ENCODE assay signal across 10 mouse cellular contexts in the genomic region with DNA sequence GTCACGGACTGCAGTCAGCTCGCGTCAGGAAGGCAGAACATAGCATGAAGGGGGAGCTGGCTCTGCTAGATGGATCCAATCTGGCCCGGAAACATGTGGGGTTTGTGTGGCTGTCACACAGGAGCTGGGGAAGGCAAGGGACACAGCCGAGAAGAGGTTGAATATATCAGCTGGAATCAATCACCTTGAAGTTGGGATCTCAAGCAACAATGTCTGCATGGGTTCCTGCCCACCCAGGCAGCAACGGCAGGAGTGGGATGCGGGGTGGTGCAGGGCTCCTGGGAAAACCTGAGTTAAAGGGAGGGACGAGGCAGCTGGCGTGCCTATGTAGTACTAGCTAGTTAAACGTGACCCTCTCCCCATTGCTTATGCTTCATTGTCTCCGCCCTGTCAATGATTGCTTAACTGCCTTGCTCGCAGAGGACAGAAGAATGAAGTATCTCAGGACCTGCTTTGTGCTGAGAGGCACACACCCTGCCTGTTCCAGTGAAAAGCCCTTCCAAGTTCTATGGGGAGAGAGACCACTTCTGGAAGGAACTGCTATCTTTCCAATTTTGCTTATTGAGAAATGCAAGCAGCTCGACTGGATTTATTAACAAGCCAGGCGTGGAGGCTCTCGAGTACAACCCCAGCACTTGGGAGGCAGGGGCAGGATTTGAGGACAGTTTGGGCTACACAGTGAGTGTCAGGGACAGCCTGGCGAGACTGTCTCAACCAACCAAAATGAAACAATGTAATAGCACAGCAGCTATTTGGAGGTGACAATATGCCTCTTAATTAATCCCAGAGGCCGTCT. TPM values are rescaled to one million over a fixed set of nuclear protein-coding genes. Genes with fewer than 3 reads are reported as not detected.
A peak's percentile ranks its signal among the peaks of the same experiment; 100 is the strongest.
DNase-seq lines count a peak whose midpoint lies in the region; ATAC-seq and TF ChIP-seq lines count a peak whose summit lies in the region.
"Had no signal": no experiment of that assay in that cellular context is flagged by ENCODE, and none has a peak within 500 bp of the region (broad histone marks: within the 10 kb centered on the region; RNA-seq: fewer than 3 reads in every experiment).

No protein-coding gene starts in this region.

- WGBS in midbrain, embryonic 11.5 days, result 68% methylated on average over 17 of the region's 17 CpGs
- WGBS in midbrain, postnatal 0 days, result 66% methylated on average over 17 of the region's 17 CpGs
- 51% methylated on average over 17 of the region's 17 CpGs for WGBS in hindbrain, embryonic 11.5 days
- WGBS in stomach, embryonic 15.5 days, result 28% methylated on average over 17 of the region's 17 CpGs

- no peak for TF ChIP-seq CTCF in midbrain, postnatal 0 days (IDR thresholded peaks at IDR 0.05)

- H3K4me2 ChIP-seq in midbrain, embryonic 11.5 days, result no peak overlapping the region
- H3K4me2 ChIP-seq in midbrain, postnatal 0 days (ENCODE audit: low read depth, low read length, poor library complexity, severe bottlenecking), result no peak overlapping the region
- H3K4me2 ChIP-seq in hindbrain, embryonic 11.5 days (replicated peaks; ENCODE audit: low read depth, low read length), result no peak overlapping the region
- H3K4me2 ChIP-seq in stomach, embryonic 15.5 days, result peak overlapping the region; percentile 43

- no peaks in the 10 kb centered on the region for H3K9me3 ChIP-seq in midbrain, embryonic 11.5 days (ENCODE audit: control insufficient read depth, low read length)
- no peaks in the 10 kb centered on the region for H3K9me3 ChIP-seq in midbrain, postnatal 0 days (ENCODE audit: low read length)
- no peaks in the 10 kb centered on the region for H3K9me3 ChIP-seq in hindbrain, embryonic 11.5 days (ENCODE audit: control insufficient read depth, low read length)
- no peaks in the 10 kb centered on the region for H3K9me3 ChIP-seq in stomach, embryonic 15.5 days

- H3K36me3 ChIP-seq in midbrain, embryonic 11.5 days (ENCODE audit: control insufficient read depth, insufficient read depth, low read length), result no peaks in the 10 kb centered on the region
- H3K36me3 ChIP-seq in midbrain, postnatal 0 days (ENCODE audit: insufficient read depth, low read length), result no peaks in the 10 kb centered on the region
- no peaks in the 10 kb centered on the region for H3K36me3 ChIP-seq in hindbrain, embryonic 11.5 days (ENCODE audit: control insufficient read depth, insufficient read depth, low read length)
- no peaks in the 10 kb centered on the region for H3K36me3 ChIP-seq in stomach, embryonic 15.5 days

- no peaks in the 10 kb centered on the region; the same call in 1 of the 2 replicates for H3K4me1 ChIP-seq in midbrain, embryonic 11.5 days (ENCODE audit: control insufficient read depth, insufficient read depth, low read length)
- no peaks in the 10 kb centered on the region for H3K4me1 ChIP-seq in midbrain, postnatal 0 days (ENCODE audit: insufficient read depth, low read length)
- H3K4me1 ChIP-seq in hindbrain, embryonic 11.5 days (replicated peaks; ENCODE audit: control insufficient read depth, insufficient read depth, low read length), result no peaks in the 10 kb centered on the region
- peaks cover 9% of the 10 kb centered on the region; the same call in 1 of the 2 replicates for H3K4me1 ChIP-seq in stomach, embryonic 15.5 days

- intact Hi-C loops in left cerebral cortex, postnatal 25 days (cut with DNase I), result loop anchor here (10.0 kb wide), 1 partner anchor 256 kb away; no protein-coding TSS in a partner anchor

- no peak overlapping the region for H3K9ac ChIP-seq in midbrain, embryonic 11.5 days (ENCODE audit: low read length)
- H3K9ac ChIP-seq in midbrain, postnatal 0 days (replicated peaks; ENCODE audit: low read length, poor library complexity, severe bottlenecking), result no peak overlapping the region
- no peak overlapping the region for H3K9ac ChIP-seq in hindbrain, embryonic 11.5 days (ENCODE audit: low read depth, low read length)
- no peak overlapping the region for H3K9ac ChIP-seq in stomach, embryonic 15.5 days

- H3K4me3 ChIP-seq in midbrain, embryonic 11.5 days (ENCODE audit: low read depth, low read length), result no peak overlapping the region
- no peak overlapping the region for H3K4me3 ChIP-seq in midbrain, postnatal 0 days (ENCODE audit: low read depth, low read length)
- no peak overlapping the region for H3K4me3 ChIP-seq in hindbrain, embryonic 11.5 days (ENCODE audit: low read depth, low read length)
- 0 out of 2 replicates have a peak overlapping the region, but pooled peaks have one; percentile 3 for H3K4me3 ChIP-seq in stomach, embryonic 15.5 days (replicated peaks)
- H3K4me3 ChIP-seq: left cerebral cortex, adult 2 months had no signal

- no peaks in the 10 kb centered on the region for H3K27me3 ChIP-seq in midbrain, embryonic 11.5 days (ENCODE audit: control insufficient read depth, insufficient read depth, low read length)
- H3K27me3 ChIP-seq in midbrain, postnatal 0 days (ENCODE audit: insufficient read depth, low read length), result no peaks in the 10 kb centered on the region
- no peaks in the 10 kb centered on the region for H3K27me3 ChIP-seq in hindbrain, embryonic 11.5 days (ENCODE audit: control insufficient read depth, insufficient read depth, low read length)
- no peaks in the 10 kb centered on the region for H3K27me3 ChIP-seq in stomach, embryonic 15.5 days (replicated peaks)

- DNase-seq in midbrain, embryonic 11.5 days (ENCODE audit: low spot score, missing footprints), result peak; percentile 51
- no peak for DNase-seq in midbrain, postnatal 0 days (ENCODE audit: low spot score)
- no peak for DNase-seq in hindbrain, embryonic 11.5 days (ENCODE audit: low spot score)
- peak; percentile 61 to 74 for DNase-seq in kidney, postnatal 4 days
- no peak for DNase-seq in left cerebral cortex, adult 11 months (ENCODE audit: low spot score)
- DNase-seq in right cerebral cortex, postnatal 25 days, result no peak
- DNase-seq in left cerebral cortex, postnatal 25 days (ENCODE audit: low spot score in 2 of 2), result no peak
- DNase-seq: cerebellum, adult 18-20 months had no signal

- H3K27ac ChIP-seq in midbrain, embryonic 11.5 days (ENCODE audit: low read depth, low read length), result no peak overlapping the region
- no peak overlapping the region for H3K27ac ChIP-seq in midbrain, postnatal 0 days (ENCODE audit: low read depth, low read length)
- no peak overlapping the region for H3K27ac ChIP-seq in hindbrain, embryonic 11.5 days (ENCODE audit: low read depth, low read length)
- peak overlapping the region; percentile 40 for H3K27ac ChIP-seq in stomach, embryonic 15.5 days
- H3K27ac ChIP-seq: left cerebral cortex, adult 2 months had no signal

- ATAC-seq in midbrain, embryonic 11.5 days (ENCODE audit: low FRiP score), result no peak
- no peak for ATAC-seq in midbrain, postnatal 0 days (ENCODE audit: low FRiP score)
- ATAC-seq in hindbrain, embryonic 11.5 days (ENCODE audit: low FRiP score), result 0 out of 2 replicates have a peak, but pooled peaks have one; percentile 35
- peak; percentile 76 for ATAC-seq in stomach, embryonic 15.5 days (ENCODE audit: insufficient read depth, low FRiP score, low read depth)

RNA-seq across cellular contexts. Expression of a gene that starts 53.2 kb away (rescaled TPM):
- 46.1 and 48.8 TPM in 2 replicates for polyA plus RNA-seq in midbrain, embryonic 11.5 days (2014; fragmentation: Nextera tagmentation; extraction: Ambion mirVana)
- 17.7 and 22.7 TPM in 2 replicates for total RNA-seq in midbrain, postnatal 0 days (2014; rRNA removed)
- 32.8 and 37.6 TPM in 2 replicates for polyA plus RNA-seq in midbrain, postnatal 0 days (2015; fragmentation: Nextera tagmentation; extraction: Ambion mirVana)
- 49.4 and 55.5 TPM in 2 replicates for polyA plus RNA-seq in hindbrain, embryonic 11.5 days (2014; fragmentation: Nextera tagmentation; extraction: Ambion mirVana)
- 95.9 and 97.4 TPM in 2 replicates for polyA plus RNA-seq in stomach, embryonic 15.5 days (2015; fragmentation: Nextera tagmentation; extraction: Ambion mirVana)
- 10 to 100 TPM; 16.2 to 16.8 TPM for total RNA-seq in left cerebral cortex, postnatal 25 days (2021)

RNA-seq across cellular contexts. Expression of a gene that starts 53.3 kb away (rescaled TPM):
- polyA plus RNA-seq in midbrain, embryonic 11.5 days (2014; fragmentation: Nextera tagmentation; extraction: Ambion mirVana), result 4.9 and 5.8 TPM in 2 replicates
- 3.4 and 3.9 TPM in 2 replicates for total RNA-seq in midbrain, postnatal 0 days (2014; rRNA removed)
- 3.9 and 4.3 TPM in 2 replicates for polyA plus RNA-seq in midbrain, postnatal 0 days (2015; fragmentation: Nextera tagmentation; extraction: Ambion mirVana)
- polyA plus RNA-seq in hindbrain, embryonic 11.5 days (2014; fragmentation: Nextera tagmentation; extraction: Ambion mirVana), result 6.4 and 8.8 TPM in 2 replicates
- polyA plus RNA-seq in stomach, embryonic 15.5 days (2015; fragmentation: Nextera tagmentation; extraction: Ambion mirVana), result 13.4 and 14.6 TPM in 2 replicates
- total RNA-seq in left cerebral cortex, postnatal 25 days (2021), result 1 to 10 TPM; 3.6 TPM

Comparison
In these comparisons a context has a peak if more than half of its experiments do, and no peak if none do; other contexts are left out.
1. DNase-seq: peak in midbrain, embryonic 11.5 days (single experiment) and kidney, postnatal 4 days (2 of 2); none in midbrain, postnatal 0 days (single experiment), hindbrain, embryonic 11.5 days (single experiment), left cerebral cortex, adult 11 months (single experiment), right cerebral cortex, postnatal 25 days (single experiment) and left cerebral cortex, postnatal 25 days (0 of 2).
2. ATAC-seq: peak in hindbrain, embryonic 11.5 days (single experiment) and stomach, embryonic 15.5 days (single experiment); none in midbrain, embryonic 11.5 days (single experiment) and midbrain, postnatal 0 days (single experiment).